Mouse (Mus musculus): ENCODE data around the gene Atp5e.

Gene Atp5e

DNA sequence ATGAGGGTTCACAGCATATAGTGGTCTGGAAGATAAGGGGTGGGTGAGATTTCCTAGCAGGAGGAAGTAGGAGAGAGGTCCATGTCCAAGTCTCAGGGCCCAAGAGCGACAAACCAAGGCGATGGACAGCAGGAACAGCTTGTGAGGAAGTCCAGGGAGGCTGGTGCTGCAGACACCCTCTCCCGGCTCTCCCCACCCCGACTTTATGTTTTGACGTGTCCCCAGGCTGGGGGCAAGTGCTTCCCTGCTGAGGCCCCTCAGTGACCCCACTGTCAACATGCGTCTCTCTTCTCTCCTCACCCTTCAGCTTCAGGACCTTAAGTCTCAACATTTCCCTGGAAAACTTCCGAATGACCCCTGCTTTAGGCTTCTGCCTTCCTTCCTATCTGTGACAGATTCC is 50.8 kb downstream of the Atp5e start:
- no peak for DNase-seq
